Mouse (Mus musculus) intestine, postnatal 0 days (tissue): ENCODE results near the gene Decr2. TPM values are rescaled to one million over a fixed set of nuclear protein-coding genes. Genes with fewer than 3 reads are reported as not detected.
"Not testable (repeated sequence)": the region's sequence is repeated elsewhere in the genome, so short reads cannot be mapped to it uniquely, and the experiment has no call there.

Experiments
- ATAC-seq: fragments of 200-750 bp; cut with Nextera tagmentation; 2 replicates; pipeline ENCODE4 v1.8.0; 2017; ENCODE audit warnings: mild to moderate bottlenecking, moderate TSS enrichment, moderate library complexity
- H3K27ac ChIP-seq: fragments of 300-500 bp; sonication (generic); 2 replicates; pipeline ENCODE4 v1.5.1; 2014; ENCODE audit warnings: mild to moderate bottlenecking, low read depth, low read length, moderate library complexity
- H3K27me3 ChIP-seq: fragments of 300-500 bp; sonication (generic); replicated peaks from 2 replicates; pipeline ENCODE4 v1.6.1; 2014; ENCODE audit warnings: low read length, mixed read lengths; ENCODE audit not compliant: control insufficient read depth, insufficient read depth
- H3K36me3 ChIP-seq: fragments of 300-500 bp; sonication (generic); 2 replicates; pipeline ENCODE4 v1.6.1; 2014; ENCODE audit warnings: mild to moderate bottlenecking, moderate library complexity; ENCODE audit not compliant: control insufficient read depth, insufficient read depth
- H3K4me1 ChIP-seq: fragments of 300-500 bp; sonication (generic); replicated peaks from 2 replicates; pipeline ENCODE4 v1.6.1; 2014; ENCODE audit warnings: antibody characterized with exemption, low read length, mixed read lengths; ENCODE audit not compliant: control insufficient read depth, insufficient read depth
- H3K4me2 ChIP-seq: fragments of 300-500 bp; sonication (generic); replicated peaks from 2 replicates; pipeline ENCODE4 v1.6.1; 2014; ENCODE audit warnings: low read depth, mild to moderate bottlenecking, moderate library complexity
- H3K4me3 ChIP-seq: fragments of 300-500 bp; sonication (generic); 2 replicates; pipeline ENCODE4 v1.5.1; 2014; ENCODE audit warnings: low read depth, low read length
- H3K9ac ChIP-seq: fragments of 300-500 bp; sonication (generic); 2 replicates; pipeline ENCODE4 v1.6.1; 2014; ENCODE audit warnings: mild to moderate bottlenecking, low read depth, low read length
- H3K9me3 ChIP-seq: fragments of 300-500 bp; sonication (generic); 2 replicates; pipeline ENCODE4 v1.6.1; 2016; ENCODE audit warnings: mixed run types; ENCODE audit not compliant: control insufficient read depth
- CTCF ChIP-seq: sonication (generic); IDR thresholded peaks from 2 replicates; pipeline ENCODE4 v1.5.1; 2016; ENCODE audit warnings: low read depth, mild to moderate bottlenecking, control low read depth, antibody characterized with exemption, moderate library complexity
- WGBS: fragments of 180-500 bp; shearing (Covaris S2); extraction: QIAGEN DNeasy Blood & Tissue Kit; methylation state at CpG from one replicate; pipeline ENCODE4 v1.1.7; 2014; 5-methylcytosine and 5-hydroxymethylcytosine counted together
- polyA plus RNA-seq: library from polyadenylated mRNA; unstranded; fragments of >200 nt; fragmentation: Nextera tagmentation; extraction: Ambion mirVana; gene quantifications from 2 replicates; pipeline ENCODE4 v1.2.1, GENCODE M21; 2015

The Decr2 gene
- polyA plus RNA-seq, 1 experiment from 2014 or later: 37.4 TPM

- no peaks in the 10 kb centered on the region for H3K4me1 ChIP-seq
- no peak overlapping the region for H3K9ac ChIP-seq
- H3K27ac ChIP-seq: no peak overlapping the region
- H3K36me3 ChIP-seq: no peaks in the 10 kb centered on the region
- H3K27me3 ChIP-seq: no peaks in the 10 kb centered on the region
- TF ChIP-seq CTCF: no peak
- H3K4me2 ChIP-seq: no peak overlapping the region
- WGBS: 52% methylated on average over 10 of the region's 10 CpGs
- H3K9me3 ChIP-seq: no peaks in the 10 kb centered on the region
- no peak overlapping the region for H3K4me3 ChIP-seq
- no peak for ATAC-seq
Measured at GRCm38 (mm10) chr17:26046253-26046997, 43.7 kb downstream of the Decr2 start.

GRCm38 (mm10) chr17:26045285-26045684 lies 44.9 kb downstream of the Decr2 start:
- Histone ChIP-seq H3K27ac (no peak overlapping the region), H3K27me3 (no peaks in the 10 kb centered on the region), H3K9ac (no peak overlapping the region), H3K4me3 (no peak overlapping the region), H3K36me3 (no peaks in the 10 kb centered on the region), H3K4me2 (no peak overlapping the region), H3K9me3 (no peaks in the 10 kb centered on the region), H3K4me1 (no peaks in the 10 kb centered on the region)
- WGBS: 48% methylated on average over 4 of the region's 4 CpGs
- no peak for ATAC-seq
- TF ChIP-seq CTCF: no peak

- Histone ChIP-seq H3K27ac (no peak overlapping the region), H3K4me3 (no peak overlapping the region), H3K36me3 (no peaks in the 10 kb centered on the region), H3K9ac (no peak overlapping the region), H3K27me3 (no peaks in the 10 kb centered on the region), H3K4me2 (no peak overlapping the region), H3K4me1 (no peaks in the 10 kb centered on the region), H3K9me3 (no peaks in the 10 kb centered on the region)
- WGBS: 69% methylated on average over 5 of the region's 5 CpGs
- ATAC-seq: no peak
- peak; percentile 30 for TF ChIP-seq CTCF
Measured at GRCm38 (mm10) chr17:26043249-26043636, 46.9 kb downstream of the Decr2 start.

GRCm38 (mm10) chr17:26042599-26043248 lies 47.4 kb downstream of the Decr2 start:
- WGBS: 83% methylated on average over 13 of the region's 13 CpGs
- Histone ChIP-seq H3K9me3 (no peaks in the 10 kb centered on the region), H3K4me3 (no peak overlapping the region), H3K27me3 (no peaks in the 10 kb centered on the region), H3K4me1 (no peaks in the 10 kb centered on the region), H3K36me3 (no peaks in the 10 kb centered on the region), H3K9ac (no peak overlapping the region), H3K27ac (no peak overlapping the region), H3K4me2 (no peak overlapping the region)
- no peak for ATAC-seq
- no peak for TF ChIP-seq CTCF

DNA sequence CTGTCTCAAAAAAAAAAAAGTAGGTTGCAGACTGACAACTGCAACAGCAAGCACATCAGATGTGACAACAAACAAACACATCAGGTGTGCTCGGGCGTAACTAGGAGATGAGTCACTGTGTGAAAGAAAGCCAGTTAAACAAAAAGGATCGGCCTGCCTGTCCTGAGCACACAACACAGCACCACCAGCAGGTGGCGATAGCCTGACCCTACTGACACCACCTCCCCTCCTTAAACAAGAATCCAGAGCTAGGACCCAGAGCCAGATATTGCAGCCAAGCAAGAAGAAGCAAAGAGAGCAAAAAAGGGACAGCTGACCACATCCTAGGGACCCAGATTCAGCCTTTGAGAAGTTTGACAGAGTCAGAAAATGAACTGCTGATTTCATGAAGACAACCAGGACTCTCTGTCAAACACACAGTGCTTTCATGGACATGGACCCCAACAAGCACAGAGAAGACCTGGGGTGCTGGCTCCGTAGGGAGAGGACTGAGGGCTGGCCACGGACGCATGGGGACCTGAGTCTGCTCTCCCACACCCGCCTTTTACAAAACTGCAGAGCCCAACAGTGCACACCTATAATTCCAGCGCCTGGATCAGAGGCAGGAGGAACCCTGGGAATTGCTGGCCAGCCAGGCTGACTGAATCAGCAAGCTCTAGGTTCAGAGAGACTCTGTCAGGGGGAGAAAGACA lies 48.9 kb downstream of the Decr2 start:
- Histone ChIP-seq H3K9me3 (no peaks in the 10 kb centered on the region), H3K36me3 (no peaks in the 10 kb centered on the region), H3K27me3 (no peaks in the 10 kb centered on the region), H3K4me1 (no peaks in the 10 kb centered on the region), H3K4me3 (no peak overlapping the region), H3K4me2 (no peak overlapping the region), H3K9ac (no peak overlapping the region), H3K27ac (no peak overlapping the region)
- ATAC-seq: peak; percentile 59; the same call in 1 of the 2 replicates
- TF ChIP-seq CTCF: peak; percentile 93
- 39% methylated on average over 9 of the region's 9 CpGs for WGBS

DNA sequence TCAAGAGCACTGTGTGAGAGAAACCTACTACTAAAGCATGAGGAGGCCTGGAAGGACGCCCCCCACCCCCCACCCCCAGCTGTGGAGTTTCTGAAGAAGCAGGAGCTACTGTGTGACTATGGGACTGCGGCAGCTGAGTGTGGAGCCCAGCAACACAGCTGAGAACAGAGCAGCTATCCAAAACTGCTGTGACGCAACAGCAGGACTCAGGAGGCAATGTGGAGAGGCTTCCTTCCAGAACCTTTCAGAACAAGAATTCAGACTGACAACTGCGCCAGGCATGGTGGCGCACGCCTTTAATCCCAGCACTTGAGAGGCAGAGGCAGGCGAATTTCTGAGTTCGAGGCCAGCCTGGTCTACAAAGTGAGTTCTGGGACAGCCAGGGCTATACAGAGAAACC lies 49.4 kb downstream of the Decr2 start:
- H3K9ac ChIP-seq, H3K4me2 ChIP-seq, H3K27me3 ChIP-seq, H3K4me3 ChIP-seq, ATAC-seq, H3K27ac ChIP-seq, H3K36me3 ChIP-seq, H3K4me1 ChIP-seq, H3K9me3 ChIP-seq: not testable (repeated sequence)
- WGBS: 85% methylated on average over 8 of the region's 8 CpGs
